Mouse (Mus musculus): ENCODE data around the gene Slc24a4.

GRCm38 (mm10) chr12:102310261-102310660 lies 181.7 kb downstream of the Slc24a4 start:
- TF ChIP-seq CTCF (IDR thresholded peaks at IDR 0.05; ENCODE audit: borderline replicate concordance, insufficient read depth, low read depth, low read length) (no peak), POLR2A (IDR thresholded peaks at IDR 0.05; ENCODE audit: borderline replicate concordance, insufficient read depth, low read length) (no peak)

All from cerebellum, adult 2 months (tissue).